In genomic region chr11:20244336-20245290, GRCm38 (mm10) we compare ENCODE assay signal across 9 mouse cellular contexts. TPM values are rescaled to one million over a fixed set of nuclear protein-coding genes. Genes with fewer than 3 reads are reported as not detected.
DNase-seq lines count a peak whose midpoint lies in the region; ATAC-seq and TF ChIP-seq lines count a peak whose summit lies in the region.
"Had no signal": no experiment of that assay in that cellular context is flagged by ENCODE, and none has a peak within 500 bp of the region (broad histone marks: within the 10 kb centered on the region; RNA-seq: fewer than 3 reads in every experiment).

No protein-coding gene starts in this region.

- DNase-seq in gastrocnemius, adult 2 months: no peak
- no peak for DNase-seq in gastrocnemius, postnatal 36 days
- no peak for DNase-seq in lung, adult 2 months
- DNase-seq in lung, postnatal 36 days: no peak
- DNase-seq in adrenal gland, adult 18-20 months (ENCODE audit: low spot score in 2 of 2): no peak
- DNase-seq in hindbrain, embryonic 10.5 days (ENCODE audit: low spot score): no peak
- DNase-seq: thymus, postnatal 36 days had no signal

- H3K27me3 ChIP-seq in embryonic facial prominence, embryonic 12.5 days: no peaks in the 10 kb centered on the region
- H3K27me3 ChIP-seq in hindbrain, embryonic 10.5 days (ENCODE audit: insufficient read depth, poor library complexity, severe bottlenecking): no peaks in the 10 kb centered on the region

- H3K9ac ChIP-seq in embryonic facial prominence, embryonic 12.5 days: no peak overlapping the region

- intact Hi-C loops in gastrocnemius, adult 2 months (cut with DNase I): loop anchor here (5.0 kb wide), 3 partner anchors 42 to 498 kb away; partner anchors contain the start of genes Aftph and Rab1a
- intact Hi-C loops in gastrocnemius, postnatal 36 days (cut with DNase I): loop anchor here (5.0 to 10.0 kb wide), 3 partner anchors 42 to 390 kb away; partner anchors contain the start of gene Rab1a

- TF ChIP-seq POLR2A in lung, adult 2 months (IDR thresholded peaks at IDR 0.05; ENCODE audit: borderline replicate concordance, extremely low read depth, low read depth, low read length): no peak

- H3K4me3 ChIP-seq in gastrocnemius, adult 2 months: no peak overlapping the region
- no peak overlapping the region for H3K4me3 ChIP-seq in lung, adult 2 months (replicated peaks; ENCODE audit: extremely low read depth, low read depth, low read length)
- H3K4me3 ChIP-seq in embryonic facial prominence, embryonic 12.5 days: no peak overlapping the region
- no peak overlapping the region for H3K4me3 ChIP-seq in hindbrain, embryonic 10.5 days

- peaks cover 29% of the 10 kb centered on the region for H3K4me1 ChIP-seq in lung, adult 2 months (ENCODE audit: control insufficient read depth, insufficient read depth, low read length)
- peaks cover 39% of the 10 kb centered on the region for H3K4me1 ChIP-seq in embryonic facial prominence, embryonic 12.5 days
- peaks cover 49% of the 10 kb centered on the region for H3K4me1 ChIP-seq in hindbrain, embryonic 10.5 days (replicated peaks)

- TF ChIP-seq CTCF in gastrocnemius, adult 2 months (IDR thresholded peaks at IDR 0.05): peak; percentile 41
- TF ChIP-seq CTCF in lung, adult 2 months (IDR thresholded peaks at IDR 0.05; ENCODE audit: insufficient read depth, low read length): peak; percentile 23; the same call in 1 of the 2 replicates

- 75% methylated on average over 16 of the region's 16 CpGs for WGBS in lung, adult 2 months
- WGBS in embryonic facial prominence, embryonic 12.5 days: 80% methylated on average over 16 of the region's 16 CpGs
- WGBS in hindbrain, embryonic 10.5 days: 82% methylated on average over 16 of the region's 16 CpGs

- no peak overlapping the region for H3K27ac ChIP-seq in gastrocnemius, adult 2 months
- H3K27ac ChIP-seq in embryonic facial prominence, embryonic 12.5 days: peak overlapping the region; percentile 5; the same call in 1 of the 2 replicates
- no peak overlapping the region for H3K27ac ChIP-seq in hindbrain, embryonic 10.5 days

- no peak overlapping the region for H3K4me2 ChIP-seq in embryonic facial prominence, embryonic 12.5 days (replicated peaks)

- no peak for ATAC-seq in embryonic facial prominence, embryonic 12.5 days (ENCODE audit: insufficient number of reproducible peaks, insufficient read depth, low FRiP score, low TSS enrichment)
- peak; percentile 78 for ATAC-seq in megakaryocyte-erythroid progenitor cell, adult 5-6 weeks (replicated peaks; ENCODE audit: low FRiP score, low TSS enrichment, poor library complexity, severe bottlenecking)

- peaks cover 29% of the 10 kb centered on the region for H3K36me3 ChIP-seq in embryonic facial prominence, embryonic 12.5 days
- H3K36me3 ChIP-seq in hindbrain, embryonic 10.5 days: peaks cover 45% of the 10 kb centered on the region

- H3K9me3 ChIP-seq in embryonic facial prominence, embryonic 12.5 days: no peaks in the 10 kb centered on the region
- no peaks in the 10 kb centered on the region for H3K9me3 ChIP-seq in hindbrain, embryonic 10.5 days

RNA-seq across cellular contexts. Expression of gene Cep68, which starts 4.6 kb away (rescaled TPM):
- total RNA-seq in gastrocnemius, adult 2 months (2021): 10 to 100 TPM; 30.8 to 36.1 TPM
- 10 to 100 TPM; 26.9 to 30.0 TPM for total RNA-seq in gastrocnemius, postnatal 36 days (2021)
- polyA plus RNA-seq in lung, adult 2 months (2012; rRNA removed): 19.5 and 21.0 TPM in 2 replicates
- polyA plus RNA-seq in embryonic facial prominence, embryonic 12.5 days (2016; fragmentation: Nextera tagmentation; extraction: Ambion mirVana): 40.2 and 41.3 TPM in 2 replicates
- total RNA-seq in megakaryocyte-erythroid progenitor cell, adult 5-6 weeks (2014; fragmentation: Nextera tagmentation): 22.6 and 22.7 TPM in 2 replicates
- total RNA-seq in megakaryocyte-erythroid progenitor cell, adult 5-6 weeks (2017): 24.9 and 25.7 TPM in 2 replicates
- 10 to 100 TPM; 18.9 to 20.9 TPM for total RNA-seq in adrenal gland, adult 18-20 months (2021)
- 34.1 and 39.3 TPM in 2 replicates for polyA plus RNA-seq in hindbrain, embryonic 10.5 days (2016; fragmentation: Nextera tagmentation; extraction: Ambion mirVana)

RNA-seq across cellular contexts. Expression of gene Rab1a, which starts 43.4 kb away (rescaled TPM):
- total RNA-seq in gastrocnemius, adult 2 months (2021): 10 to 100 TPM; 88.6 to 95.4 TPM
- total RNA-seq in gastrocnemius, postnatal 36 days (2021): 10 to 100 TPM; 78.3 to 88.9 TPM
- polyA plus RNA-seq in lung, adult 2 months (2012; rRNA removed): 49.9 and 69.8 TPM in 2 replicates
- 229 and 239 TPM in 2 replicates for polyA plus RNA-seq in embryonic facial prominence, embryonic 12.5 days (2016; fragmentation: Nextera tagmentation; extraction: Ambion mirVana)
- 69.5 and 81.8 TPM in 2 replicates for total RNA-seq in megakaryocyte-erythroid progenitor cell, adult 5-6 weeks (2014; fragmentation: Nextera tagmentation)
- total RNA-seq in megakaryocyte-erythroid progenitor cell, adult 5-6 weeks (2017): 61.2 and 68.1 TPM in 2 replicates
- 100 to 1,000 TPM; 179 to 185 TPM for total RNA-seq in adrenal gland, adult 18-20 months (2021)
- 208 and 216 TPM in 2 replicates for polyA plus RNA-seq in hindbrain, embryonic 10.5 days (2016; fragmentation: Nextera tagmentation; extraction: Ambion mirVana)
